Mouse (Mus musculus) stomach, postnatal 0 days (tissue): ENCODE measurements at regions not wholly inside any gene's neighbourhood (a gene's known extent, or its start where the extent isn't known, plus 50 kb on each side); places are given as distances from the start of the nearest gene placed in this dataset.

Experiments
- CTCF ChIP-seq: IDR thresholded peaks from 2 replicates; pipeline ENCODE4 v1.5.1; 2016; ENCODE audit warnings: antibody characterized with exemption, low read depth, mild to moderate bottlenecking, moderate library complexity
- EP300 ChIP-seq: optimal IDR thresholded peaks from 2 replicates; pipeline ENCODE3; 2016; ENCODE audit warnings: antibody characterized with exemption

DNA sequence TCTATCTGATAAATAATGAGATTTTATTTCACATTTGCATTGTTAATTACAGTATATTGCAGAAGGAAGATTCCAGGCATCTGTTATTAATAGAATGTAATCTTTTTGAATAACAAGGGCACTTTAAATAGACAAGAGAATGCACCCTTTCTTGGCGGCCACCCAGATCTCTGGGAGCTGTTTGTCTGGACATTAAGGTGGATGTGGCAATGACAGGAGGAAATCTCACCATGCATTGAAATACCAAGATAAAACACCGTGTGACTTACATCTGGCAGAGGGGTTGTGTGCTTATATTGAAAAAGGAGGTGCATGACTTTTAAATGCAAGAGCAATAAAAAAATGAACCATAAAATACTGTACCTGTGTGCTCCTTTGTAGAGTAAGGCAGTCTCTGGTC is 171.0 kb upstream of the Meis1 start:
- TF ChIP-seq CTCF (no peak), EP300 (no peak)
